Mouse (Mus musculus): Measurements from ENCODE around the gene Adtrp. TPM values are rescaled to one million over a fixed set of nuclear protein-coding genes. Genes with fewer than 3 reads are reported as not detected.

Gene Adtrp
- total and polyA plus RNA-seq, 3 experiments: 0.64 to 4.2 (median 2.3) TPM

DNA sequence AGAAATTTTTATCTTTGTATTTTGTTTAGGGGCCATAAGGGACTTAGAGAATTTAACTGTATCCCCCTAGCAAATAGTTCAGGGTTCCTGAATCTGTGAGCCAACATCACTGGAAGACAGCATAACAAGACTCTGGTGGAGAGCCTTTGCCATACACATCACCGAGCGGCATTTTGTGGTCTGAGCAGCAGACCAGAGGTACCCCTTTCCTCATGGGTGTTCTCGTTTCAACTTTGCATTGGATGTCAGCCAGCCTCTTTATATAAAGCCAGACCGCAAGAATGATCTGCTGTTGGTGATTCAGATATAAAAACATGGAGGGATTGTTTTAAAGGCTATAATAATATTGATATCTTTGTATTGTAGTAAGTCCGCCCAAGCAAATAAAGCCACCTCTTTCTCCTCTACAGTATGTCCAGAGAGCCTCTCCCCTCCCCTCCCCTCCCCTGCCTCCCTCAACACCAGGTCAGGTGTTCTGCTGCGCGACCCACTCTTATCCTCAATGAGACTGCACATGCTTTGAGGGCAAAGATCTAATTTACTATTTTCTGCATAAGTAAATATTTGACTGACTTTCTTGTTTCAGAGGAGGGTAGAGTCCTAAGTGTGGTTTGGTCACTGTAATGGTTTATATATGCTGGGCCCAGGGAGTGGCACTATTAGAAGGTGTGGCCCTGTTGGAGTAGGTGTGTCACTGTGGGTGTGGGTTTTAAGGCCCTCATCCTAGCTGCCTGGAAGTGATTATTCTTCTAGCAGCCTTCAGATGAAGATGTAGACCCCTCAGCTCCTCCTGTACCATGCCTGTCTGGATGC lies 62.4 kb downstream of the Adtrp start:
- no peaks in the 10 kb centered on the region for H3K4me1 ChIP-seq (ENCODE audit: control insufficient read depth, insufficient read depth, low read length)
- intact Hi-C loops (cut with DNase I): no loop called here
- DNase-seq: no peak
- no peaks in the 10 kb centered on the region for H3K79me2 ChIP-seq (replicated peaks; ENCODE audit: control insufficient read depth, insufficient read depth, low read length)
- no peaks in the 10 kb centered on the region for H3K27me3 ChIP-seq (ENCODE audit: control insufficient read depth, insufficient read depth, low read length)
- WGBS: 83% methylated on average over 7 of the region's 7 CpGs
- H3K4me3 ChIP-seq: no peak overlapping the region
- H3K27ac ChIP-seq: no peak overlapping the region
- no peak for TF ChIP-seq EP300 (IDR thresholded peaks at IDR 0.05; ENCODE audit: insufficient read depth, low read depth, low read length)
- TF ChIP-seq CTCF (IDR thresholded peaks at IDR 0.05): no peak
- TF ChIP-seq POLR2A (IDR thresholded peaks at IDR 0.05; ENCODE audit: insufficient read depth, low read depth, low read length): no peak
- H3K9ac ChIP-seq (ENCODE audit: low read depth, low read length): no peak overlapping the region
- H3K36me3 ChIP-seq (ENCODE audit: control insufficient read depth, insufficient read depth, low read length): no peaks in the 10 kb centered on the region

DNA sequence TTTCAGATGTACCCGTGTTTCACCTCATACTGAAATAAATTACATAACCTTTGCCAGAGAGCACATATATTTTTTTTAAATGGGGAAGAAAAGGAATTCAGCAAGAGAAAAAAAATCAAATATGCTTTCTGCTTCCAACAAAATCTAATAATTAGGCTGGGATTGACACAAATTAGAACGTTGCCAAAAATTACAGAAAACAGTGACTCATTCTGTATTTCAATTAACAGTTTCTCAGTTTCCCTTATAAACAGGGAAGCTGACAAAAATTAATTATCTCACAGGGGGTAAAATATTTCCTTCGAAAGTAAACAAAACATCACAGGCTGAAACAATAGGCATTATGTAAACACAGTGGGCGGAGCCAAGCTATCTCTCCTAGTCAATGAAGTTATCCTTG lies 67.2 kb downstream of the Adtrp start:
- H3K36me3 ChIP-seq (ENCODE audit: control insufficient read depth, insufficient read depth, low read length): no peaks in the 10 kb centered on the region
- no peak overlapping the region for H3K4me3 ChIP-seq
- H3K9ac ChIP-seq (ENCODE audit: low read depth, low read length): no peak overlapping the region
- H3K79me2 ChIP-seq (replicated peaks; ENCODE audit: control insufficient read depth, insufficient read depth, low read length): no peaks in the 10 kb centered on the region
- no peak overlapping the region for H3K27ac ChIP-seq
- intact Hi-C loops (cut with DNase I): no loop called here
- WGBS: 81% methylated on average over 4 of the region's 4 CpGs
- no peak for TF ChIP-seq POLR2A (IDR thresholded peaks at IDR 0.05; ENCODE audit: insufficient read depth, low read depth, low read length)
- TF ChIP-seq CTCF (IDR thresholded peaks at IDR 0.05): no peak
- no peak for TF ChIP-seq EP300 (IDR thresholded peaks at IDR 0.05; ENCODE audit: insufficient read depth, low read depth, low read length)
- no peaks in the 10 kb centered on the region for H3K4me1 ChIP-seq (ENCODE audit: control insufficient read depth, insufficient read depth, low read length)
- no peaks in the 10 kb centered on the region; the same call in 1 of the 2 replicates for H3K27me3 ChIP-seq (ENCODE audit: control insufficient read depth, insufficient read depth, low read length)
- no peak for DNase-seq

DNA sequence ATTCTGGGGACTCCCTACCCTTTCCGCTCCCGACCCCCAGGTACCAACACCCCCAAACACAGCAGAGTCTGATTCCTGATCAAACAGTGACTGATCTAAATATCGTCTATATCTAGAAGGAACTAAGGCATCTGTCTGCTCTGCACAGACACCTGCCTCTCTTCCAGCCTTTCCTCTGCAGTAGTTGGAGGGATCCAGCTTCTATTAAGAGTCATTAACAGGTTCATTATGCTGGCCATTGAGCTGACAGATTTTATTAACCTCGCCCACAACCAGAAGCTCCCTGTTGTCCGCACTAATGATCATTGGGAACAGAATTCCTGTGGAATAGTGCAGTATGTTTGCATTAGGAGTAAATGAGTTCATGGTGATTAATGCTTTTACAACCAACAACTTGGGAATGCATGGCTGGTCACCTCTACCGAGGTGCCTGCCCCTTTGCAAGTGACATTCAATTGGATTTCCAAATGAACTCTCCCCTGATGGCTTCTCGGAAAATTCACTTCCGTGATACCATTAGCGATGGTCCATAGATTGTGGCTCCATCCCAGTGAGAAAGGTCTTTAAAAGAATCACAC lies 67.8 kb downstream of the Adtrp start:
- H3K27ac ChIP-seq: no peak overlapping the region
- no peak for DNase-seq
- H3K36me3 ChIP-seq (ENCODE audit: control insufficient read depth, insufficient read depth, low read length): no peaks in the 10 kb centered on the region
- H3K9ac ChIP-seq (ENCODE audit: low read depth, low read length): no peak overlapping the region
- no peaks in the 10 kb centered on the region for H3K4me1 ChIP-seq (ENCODE audit: control insufficient read depth, insufficient read depth, low read length)
- no peaks in the 10 kb centered on the region; the same call in 1 of the 2 replicates for H3K27me3 ChIP-seq (ENCODE audit: control insufficient read depth, insufficient read depth, low read length)
- no peaks in the 10 kb centered on the region for H3K79me2 ChIP-seq (replicated peaks; ENCODE audit: control insufficient read depth, insufficient read depth, low read length)
- WGBS: 90% methylated on average over 9 of the region's 9 CpGs
- intact Hi-C loops (cut with DNase I): no loop called here
- TF ChIP-seq EP300 (IDR thresholded peaks at IDR 0.05; ENCODE audit: insufficient read depth, low read depth, low read length): no peak
- TF ChIP-seq POLR2A (IDR thresholded peaks at IDR 0.05; ENCODE audit: insufficient read depth, low read depth, low read length): no peak
- no peak for TF ChIP-seq CTCF (IDR thresholded peaks at IDR 0.05)
- no peak overlapping the region for H3K4me3 ChIP-seq

DNA sequence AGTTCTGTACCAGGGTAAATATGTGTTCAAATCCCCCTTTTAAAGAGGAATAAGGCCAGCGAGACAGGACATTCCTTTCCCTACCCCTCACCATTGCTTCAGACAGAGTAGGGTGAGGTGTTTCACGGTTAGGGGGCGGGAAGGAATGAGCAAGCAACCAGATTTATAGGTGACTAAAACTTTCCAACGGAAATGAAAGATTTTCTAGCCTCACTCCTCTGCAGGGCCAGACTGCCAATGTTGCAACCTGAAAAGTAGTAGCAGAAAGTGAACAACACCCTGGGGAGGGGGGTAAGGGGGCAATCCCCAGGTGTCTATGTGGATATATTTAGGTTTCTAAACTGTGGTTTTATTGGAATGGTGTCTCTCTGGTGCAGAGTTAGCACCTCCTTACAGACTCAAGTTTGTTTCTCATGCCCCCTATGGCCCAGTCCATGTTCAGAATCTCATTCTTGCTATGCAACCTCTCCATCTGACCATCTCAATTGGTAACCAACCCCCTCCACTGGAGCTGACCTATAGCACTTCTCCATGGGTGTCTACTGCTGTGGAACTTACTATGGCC lies 73.6 kb downstream of the Adtrp start:
- Histone ChIP-seq H3K36me3 (ENCODE audit: control insufficient read depth, insufficient read depth, low read length) (no peaks in the 10 kb centered on the region), H3K27me3 (ENCODE audit: control insufficient read depth, insufficient read depth, low read length) (no peaks in the 10 kb centered on the region; the same call in 1 of the 2 replicates), H3K27ac (no peak overlapping the region), H3K4me1 (ENCODE audit: control insufficient read depth, insufficient read depth, low read length) (no peaks in the 10 kb centered on the region), H3K79me2 (replicated peaks; ENCODE audit: control insufficient read depth, insufficient read depth, low read length) (no peaks in the 10 kb centered on the region), H3K9ac (ENCODE audit: low read depth, low read length) (no peak overlapping the region), H3K4me3 (no peak overlapping the region)
- intact Hi-C loops (cut with DNase I): no loop called here
- 92% methylated on average over 4 of the region's 4 CpGs for WGBS
- no peak for TF ChIP-seq POLR2A (IDR thresholded peaks at IDR 0.05; ENCODE audit: insufficient read depth, low read depth, low read length)
- no peak for TF ChIP-seq EP300 (IDR thresholded peaks at IDR 0.05; ENCODE audit: insufficient read depth, low read depth, low read length)
- no peak for TF ChIP-seq CTCF (IDR thresholded peaks at IDR 0.05)
- DNase-seq: no peak

DNA sequence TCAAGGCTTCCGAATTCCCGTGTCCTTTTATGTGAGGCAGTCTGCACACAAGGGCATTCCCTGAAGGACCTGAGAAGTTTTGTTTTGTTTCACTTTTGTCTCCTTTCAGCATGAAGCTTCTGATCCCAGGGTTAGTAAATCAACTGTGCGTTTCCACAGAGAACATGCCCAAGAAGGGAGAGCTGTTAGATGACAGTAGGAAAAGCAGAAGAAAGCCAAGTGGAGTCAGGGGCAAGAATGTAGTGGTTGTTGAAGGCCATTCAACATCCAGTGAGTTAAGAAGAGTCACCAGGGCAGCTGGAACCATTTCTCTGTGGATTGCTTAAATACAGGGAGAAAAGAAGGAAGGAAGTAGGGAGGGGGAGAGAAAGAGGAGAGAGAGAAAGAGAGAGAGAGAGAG lies 76.4 kb downstream of the Adtrp start:
- Histone ChIP-seq H3K4me3 (no peak overlapping the region), H3K4me1 (ENCODE audit: control insufficient read depth, insufficient read depth, low read length) (no peaks in the 10 kb centered on the region), H3K27me3 (ENCODE audit: control insufficient read depth, insufficient read depth, low read length) (no peaks in the 10 kb centered on the region), H3K36me3 (ENCODE audit: control insufficient read depth, insufficient read depth, low read length) (no peaks in the 10 kb centered on the region), H3K9ac (ENCODE audit: low read depth, low read length) (no peak overlapping the region), H3K27ac (no peak overlapping the region), H3K79me2 (replicated peaks; ENCODE audit: control insufficient read depth, insufficient read depth, low read length) (no peaks in the 10 kb centered on the region)
- intact Hi-C loops (cut with DNase I): no loop called here
- no peak for DNase-seq
- 75% methylated on average over 3 of the region's 3 CpGs for WGBS
- TF ChIP-seq EP300 (IDR thresholded peaks at IDR 0.05; ENCODE audit: insufficient read depth, low read depth, low read length): no peak
- no peak for TF ChIP-seq POLR2A (IDR thresholded peaks at IDR 0.05; ENCODE audit: insufficient read depth, low read depth, low read length)
- TF ChIP-seq CTCF (IDR thresholded peaks at IDR 0.05): no peak

DNA sequence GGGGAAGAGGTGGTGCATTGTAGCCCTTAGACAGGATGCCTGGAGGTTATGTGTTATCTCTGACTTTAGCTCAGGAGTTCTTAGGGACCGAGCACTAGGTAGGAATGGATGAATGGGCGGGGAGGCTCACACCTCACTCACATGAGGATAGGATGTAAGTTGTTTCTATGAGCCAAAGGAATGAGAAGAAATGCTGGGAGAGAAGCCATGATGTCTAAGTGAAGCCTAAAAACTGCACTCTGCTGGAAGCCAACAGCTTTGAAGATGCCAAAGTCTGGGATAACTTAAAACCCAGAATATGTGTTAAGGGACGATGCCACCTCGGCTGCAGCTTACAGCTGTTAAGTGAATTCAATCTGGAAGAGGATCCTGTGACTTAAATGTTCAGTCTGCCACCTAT lies 79.5 kb downstream of the Adtrp start:
- TF ChIP-seq CTCF (IDR thresholded peaks at IDR 0.05) (no peak), POLR2A (IDR thresholded peaks at IDR 0.05; ENCODE audit: insufficient read depth, low read depth, low read length) (no peak), EP300 (IDR thresholded peaks at IDR 0.05; ENCODE audit: insufficient read depth, low read depth, low read length) (no peak)
- intact Hi-C loops (cut with DNase I): no loop called here
- Histone ChIP-seq H3K9ac (ENCODE audit: low read depth, low read length) (no peak overlapping the region), H3K79me2 (replicated peaks; ENCODE audit: control insufficient read depth, insufficient read depth, low read length) (no peaks in the 10 kb centered on the region), H3K36me3 (ENCODE audit: control insufficient read depth, insufficient read depth, low read length) (no peaks in the 10 kb centered on the region), H3K27me3 (ENCODE audit: control insufficient read depth, insufficient read depth, low read length) (no peaks in the 10 kb centered on the region), H3K4me1 (ENCODE audit: control insufficient read depth, insufficient read depth, low read length) (no peaks in the 10 kb centered on the region), H3K4me3 (no peak overlapping the region), H3K27ac (no peak overlapping the region)
- WGBS: 88% methylated on average over 4 of the region's 4 CpGs
- no peak for DNase-seq
